Mouse (Mus musculus): ENCODE data around the gene Btbd9. TPM values are rescaled to one million over a fixed set of nuclear protein-coding genes. Genes with fewer than 3 reads are reported as not detected.

Btbd9 gene
- total RNA-seq, 2 experiments from 2014 or later = 20.7 to 21.7 TPM

- no peak for DNase-seq
These were observed 94.5 kb downstream of the Btbd9 start for GRCm38 (mm10) chr17:30481766-30482165.

DNA sequence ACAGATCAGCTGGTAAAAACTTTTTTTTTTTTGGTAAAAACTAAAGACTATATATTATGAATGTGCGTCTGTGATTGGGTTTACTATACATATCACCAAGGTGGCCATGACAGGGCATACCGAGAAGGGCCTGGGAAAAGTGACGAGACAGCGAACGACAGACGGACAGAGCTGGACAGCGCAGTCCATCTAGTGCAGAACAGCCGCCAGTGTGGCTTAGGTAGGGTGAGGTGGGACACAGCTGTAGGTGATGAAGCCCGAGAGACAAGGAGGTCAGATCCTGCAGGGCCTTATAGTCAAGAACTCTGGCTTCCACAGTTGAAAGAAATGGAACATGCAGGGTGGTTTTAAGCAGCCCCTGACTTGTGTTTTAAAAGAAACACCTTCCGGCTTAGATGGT, 94.9 kb downstream of the Btbd9 start:
- DNase-seq = no peak

DNA sequence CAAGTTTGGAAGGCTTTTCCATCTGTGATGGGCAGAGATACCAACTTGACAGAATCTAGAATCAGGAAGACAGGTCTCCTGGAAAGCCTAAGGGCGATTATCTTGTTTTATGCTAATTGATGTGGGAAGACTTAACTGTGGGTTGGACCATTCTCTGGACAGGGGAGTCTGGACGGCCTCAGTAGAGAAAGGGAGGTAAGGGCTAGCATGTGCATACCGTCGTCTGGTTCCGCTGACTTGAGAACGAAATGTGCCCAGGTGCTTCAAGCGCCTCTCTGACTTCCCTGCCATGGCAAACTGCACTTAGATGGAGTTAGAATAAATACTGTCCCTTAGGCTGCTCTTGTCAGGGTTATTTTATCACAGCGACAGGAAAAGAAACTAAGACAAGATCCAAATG, 95.9 kb downstream of the Btbd9 start:
- no peak for DNase-seq

- DNase-seq = no peak
These were observed 98.1 kb downstream of the Btbd9 start for GRCm38 (mm10) chr17:30478181-30478580.

DNA sequence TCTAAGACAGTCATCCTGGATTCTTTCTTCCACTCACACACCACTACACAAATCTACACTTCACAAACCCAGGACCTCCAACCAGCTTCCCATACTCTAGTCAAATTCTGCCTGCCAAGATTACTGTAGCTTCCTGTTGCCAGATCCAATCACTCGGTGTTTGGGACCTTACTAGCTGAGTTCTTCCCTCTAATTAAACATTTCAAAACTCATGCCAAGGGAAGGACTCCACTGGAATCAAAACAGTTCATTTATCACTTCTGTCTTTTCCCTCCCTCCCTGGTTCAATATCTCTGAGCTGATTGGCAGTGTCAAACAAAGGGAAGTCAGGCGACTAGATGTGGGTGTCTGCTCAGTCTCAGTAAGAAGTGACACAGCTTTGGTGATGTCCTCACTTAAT, 101.7 kb downstream of the Btbd9 start:
- no peak for DNase-seq

GRCm38 (mm10) chr17:30472776-30473175, 103.5 kb downstream of the Btbd9 start:
- DNase-seq = no peak

GRCm38 (mm10) chr17:30471512-30471911, 104.8 kb downstream of the Btbd9 start:
- no peak for DNase-seq

- no peak for DNase-seq
These were observed 105.5 kb downstream of the Btbd9 start for GRCm38 (mm10) chr17:30470790-30471189.

GRCm38 (mm10) chr17:30470286-30470685, 106.0 kb downstream of the Btbd9 start:
- no peak for DNase-seq

GRCm38 (mm10) chr17:30469511-30470076, 106.7 kb downstream of the Btbd9 start:
- no peak for DNase-seq

DNA sequence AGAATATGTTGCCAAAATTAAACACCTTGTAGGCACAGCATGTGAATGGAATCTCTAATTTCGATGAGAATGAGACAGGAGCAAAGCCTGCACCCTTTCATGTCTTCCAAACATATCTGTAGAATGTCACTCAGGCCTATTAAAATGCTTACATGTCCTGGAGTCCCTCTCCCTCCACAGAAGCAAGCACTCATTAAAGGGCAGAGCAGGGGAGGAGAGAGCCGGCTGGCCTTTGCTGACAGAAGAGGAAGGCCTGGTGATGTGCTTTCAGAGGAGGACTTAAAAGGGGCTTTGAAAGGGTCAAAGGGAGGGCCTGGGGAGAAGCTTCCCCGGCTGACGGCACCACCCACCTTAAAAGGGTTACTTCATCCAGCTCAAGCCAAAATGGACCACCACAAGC, 107.9 kb downstream of the Btbd9 start:
- no peak for DNase-seq

GRCm38 (mm10) chr17:30467566-30468213, 108.6 kb downstream of the Btbd9 start:
- no peak for DNase-seq

DNA sequence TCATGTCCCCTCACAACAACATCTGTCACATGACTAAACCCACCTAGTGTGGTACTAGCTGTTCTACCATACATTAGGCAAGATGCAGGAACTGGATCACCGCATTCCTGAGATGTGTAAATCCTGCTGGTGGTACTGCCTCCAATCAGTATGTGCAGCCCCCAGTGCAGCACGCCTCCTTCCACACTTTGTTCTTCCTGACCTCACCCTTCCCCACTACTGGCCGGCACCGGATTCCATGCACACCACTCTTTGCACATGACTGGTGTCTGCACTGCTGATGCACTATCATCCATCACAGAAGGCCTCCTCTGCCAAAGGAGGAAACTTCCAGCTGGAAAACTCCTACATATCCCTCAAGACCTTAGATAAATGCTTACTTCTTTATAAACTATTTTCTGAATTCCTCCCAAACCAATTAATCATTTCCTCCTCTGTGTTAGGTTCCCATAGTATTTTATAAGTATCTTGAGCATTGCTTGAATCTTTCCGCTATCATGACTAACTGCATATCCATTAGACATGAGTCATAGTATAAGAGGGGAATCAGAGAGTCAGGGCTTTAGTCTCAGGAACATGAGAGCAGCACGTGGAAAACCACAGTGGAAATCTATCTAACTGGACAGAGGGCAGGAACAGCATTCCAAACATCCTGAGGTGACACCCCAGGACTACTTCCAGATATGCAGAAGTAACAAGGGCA, 111.1 kb downstream of the Btbd9 start:
- no peak for DNase-seq

DNA sequence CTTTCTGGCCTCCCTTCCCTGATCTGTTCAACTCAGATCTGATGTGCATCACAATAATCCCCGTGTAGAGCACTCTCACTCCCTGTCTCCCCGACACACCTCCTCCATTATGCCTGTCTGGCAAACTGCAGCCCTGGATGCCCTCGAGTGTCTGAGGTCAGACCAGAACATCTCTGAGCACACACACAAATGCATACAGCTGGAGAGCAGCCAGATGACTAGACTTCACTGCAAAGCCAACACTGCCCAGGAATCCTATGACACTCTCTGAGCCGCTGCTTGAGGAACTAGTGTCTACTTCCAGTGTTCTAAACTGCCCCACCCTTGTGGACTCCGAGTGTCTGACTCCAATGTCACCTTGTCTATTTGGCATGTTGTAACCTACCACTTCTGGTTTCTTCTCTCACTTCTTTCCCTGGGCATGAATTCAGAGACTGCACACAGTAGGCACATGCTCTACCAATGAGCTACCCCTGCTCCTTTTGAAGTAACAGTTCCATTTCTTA, 112.0 kb downstream of the Btbd9 start:
- no peak for DNase-seq

- no peak for DNase-seq
These were observed 115.5 kb downstream of the Btbd9 start for GRCm38 (mm10) chr17:30460727-30461349.

DNA sequence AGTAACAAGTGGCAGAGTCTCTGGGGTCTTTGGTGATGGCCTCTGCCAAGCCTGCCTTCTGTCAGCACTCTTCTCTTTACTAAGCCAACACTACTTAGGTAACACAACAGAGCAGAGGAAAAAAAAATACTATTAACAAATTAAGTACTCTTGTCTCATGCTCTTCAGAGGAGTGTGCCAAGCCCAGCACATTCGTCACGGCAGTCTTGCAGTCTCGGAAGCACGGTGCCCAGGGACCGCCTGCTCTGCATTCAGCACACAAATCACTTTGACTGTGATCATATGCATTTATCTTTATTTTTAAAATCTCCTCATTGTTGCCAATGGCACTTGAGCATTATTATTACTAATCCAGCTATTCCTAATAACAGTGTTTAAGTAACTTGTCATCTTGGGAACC, 116.6 kb downstream of the Btbd9 start:
- DNase-seq = no peak

DNA sequence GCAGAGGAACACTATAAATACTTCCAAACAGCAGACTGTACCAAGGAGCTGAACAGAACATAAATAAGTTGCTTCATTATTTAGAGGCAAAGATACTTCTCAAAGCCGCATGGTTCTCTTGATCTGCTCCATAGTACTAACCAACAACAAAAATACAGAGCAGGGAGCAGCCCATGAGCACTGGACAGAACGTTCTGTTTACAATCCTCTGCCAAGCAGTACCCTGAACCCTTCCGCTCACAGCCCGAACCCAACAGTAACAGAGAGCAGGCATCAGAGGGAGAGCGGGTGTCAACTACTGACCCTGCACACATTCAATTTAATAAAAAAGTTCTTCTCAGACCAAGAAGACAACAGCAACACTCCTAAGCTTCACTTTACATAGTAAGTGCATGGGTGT, 117.4 kb downstream of the Btbd9 start:
- DNase-seq = peak in 1 of 2 experiments; percentile 38

GRCm38 (mm10) chr17:30458301-30458700, 118.0 kb downstream of the Btbd9 start:
- peak in 1 of 2 experiments; percentile 19 for DNase-seq

- DNase-seq = no peak
These were observed 118.8 kb downstream of the Btbd9 start for GRCm38 (mm10) chr17:30457486-30457885.

DNA sequence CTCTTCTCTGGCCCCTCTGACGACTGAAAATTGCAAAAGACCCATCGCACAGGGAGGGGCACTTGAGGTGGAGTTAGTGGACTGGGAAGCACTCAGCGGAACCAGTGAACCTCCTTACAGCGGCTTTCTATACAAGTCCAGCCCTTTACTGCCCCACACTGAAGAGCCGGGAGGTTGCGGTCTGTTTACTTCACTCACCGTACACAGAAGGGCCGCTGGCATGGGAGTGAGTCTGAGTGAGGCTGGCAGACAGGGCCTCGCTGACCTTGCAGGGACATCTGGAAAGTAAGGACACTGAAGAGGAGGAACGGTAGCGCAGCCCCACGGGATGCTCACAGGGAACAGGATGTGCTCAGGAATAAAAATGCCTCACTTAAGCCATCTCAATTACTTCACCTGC, 120.0 kb downstream of the Btbd9 start:
- DNase-seq = peak in 1 of 2 experiments; percentile 22

DNA sequence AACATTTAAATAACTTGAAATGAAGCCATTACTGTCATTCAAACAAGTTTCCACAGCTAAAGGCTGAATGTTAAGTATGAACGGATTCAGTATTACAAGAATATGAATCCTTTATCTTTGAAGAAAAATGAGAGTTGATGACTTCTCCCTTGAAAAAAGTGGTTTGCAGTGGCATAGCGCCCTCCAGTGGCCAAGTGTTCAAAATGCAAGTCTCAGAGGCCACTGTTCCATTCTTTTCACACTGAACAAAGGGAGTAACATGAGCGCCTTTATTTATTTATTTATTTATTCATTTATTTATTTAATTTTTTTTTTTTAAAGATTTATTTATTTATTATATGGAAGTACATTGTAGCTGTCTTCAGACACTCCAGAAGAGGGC, 121.4 kb downstream of the Btbd9 start:
- peak; percentile 59 to 85 for DNase-seq

DNA sequence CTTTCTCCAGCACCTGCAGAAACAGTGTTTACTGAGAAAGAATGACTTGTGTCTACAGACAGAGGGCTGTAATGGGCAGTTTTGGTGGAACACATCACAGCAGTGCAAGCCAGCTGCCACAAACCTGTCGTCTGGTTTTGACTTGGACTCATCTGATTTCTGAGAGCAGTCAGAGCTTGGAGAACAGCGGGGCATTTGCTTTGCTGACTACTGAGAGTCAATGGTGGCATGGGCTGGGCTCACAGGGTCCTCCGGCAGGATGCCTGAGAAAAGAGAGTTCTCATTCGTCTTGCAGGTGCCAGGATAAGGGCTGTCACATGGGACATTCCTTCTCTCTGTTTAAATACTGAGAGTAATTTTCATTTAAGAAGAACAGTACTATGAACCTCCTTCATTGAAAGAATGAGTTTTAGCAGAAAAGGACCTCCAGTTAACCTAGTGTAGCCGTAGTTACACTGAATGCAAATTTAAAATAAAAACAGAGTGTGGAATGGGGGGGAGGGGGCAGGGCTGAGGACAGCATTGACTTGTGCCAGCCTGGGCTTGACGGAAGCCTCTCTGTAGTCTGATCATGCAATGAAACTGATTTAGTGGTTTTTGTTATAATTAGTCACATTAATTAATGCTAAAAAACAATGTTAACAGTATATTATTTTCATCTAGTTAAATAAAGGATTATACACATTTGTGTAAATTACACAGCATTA, 122.0 kb downstream of the Btbd9 start:
- no peak for DNase-seq
